Mouse (Mus musculus) layer of hippocampus, adult 11-12 months (tissue): ENCODE measurements around the gene Cux1.
A peak's percentile ranks its signal among the peaks of the same experiment; 100 is the strongest.
"Not testable (repeated sequence)": the region's sequence is repeated elsewhere in the genome, so short reads cannot be mapped to it uniquely, and the experiment has no call there.

Source experiments
- DNase-seq: peaks from one replicate; pipeline ENCODE4 v3.0.0; 2022; ENCODE audit warnings: low spot score

Cux1 gene

GRCm38 (mm10) chr5:136474086-136474485 lies 93.2 kb downstream of the Cux1 start:
- no peak for DNase-seq

- DNase-seq = no peak
Observed at GRCm38 (mm10) chr5:136473337-136473736, 94.0 kb downstream of the Cux1 start.

GRCm38 (mm10) chr5:136472846-136473245 lies 94.4 kb downstream of the Cux1 start:
- no peak for DNase-seq

DNA sequence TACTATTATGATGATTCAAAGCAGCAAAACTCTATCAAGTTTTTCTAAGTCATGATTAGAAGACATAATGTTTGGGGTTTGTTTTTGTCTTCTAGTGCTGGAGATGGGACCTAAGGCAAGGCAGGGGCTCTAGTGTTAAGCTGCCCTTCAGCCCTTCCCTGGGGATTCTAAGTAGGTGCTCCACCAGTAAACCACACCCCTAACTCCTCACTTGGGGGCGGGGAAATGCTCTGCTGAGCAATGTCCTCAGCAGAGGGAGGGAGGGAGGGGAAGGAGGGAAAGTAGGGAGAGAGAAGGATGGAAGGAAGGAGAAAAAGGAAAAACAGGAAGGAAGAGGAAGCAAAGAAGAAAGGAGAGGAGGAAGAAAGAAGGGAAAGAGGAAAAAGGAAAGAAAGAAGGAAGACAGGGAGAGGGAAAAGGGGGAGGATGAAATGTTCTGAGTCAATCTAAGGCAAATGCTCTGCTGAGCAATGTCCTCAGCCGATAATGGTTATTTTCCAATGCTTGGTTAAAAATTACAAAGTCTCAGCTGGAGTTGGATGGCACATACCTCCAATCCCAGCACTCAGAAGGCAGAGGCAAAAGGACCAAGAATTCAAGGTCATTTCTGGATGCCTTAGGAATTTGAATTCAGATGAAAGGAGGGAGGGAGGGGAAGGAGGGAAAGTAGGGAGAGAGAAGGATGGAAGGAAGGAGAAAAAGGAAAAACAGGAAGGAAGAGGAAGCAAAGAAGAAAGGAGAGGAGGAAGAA lies 96.1 kb downstream of the Cux1 start:
- not testable (repeated sequence) for DNase-seq

GRCm38 (mm10) chr5:136469301-136469700 lies 98.0 kb downstream of the Cux1 start:
- no peak for DNase-seq

GRCm38 (mm10) chr5:136467360-136467999 lies 99.8 kb downstream of the Cux1 start:
- no peak for DNase-seq

GRCm38 (mm10) chr5:136465770-136466406 lies 101.4 kb downstream of the Cux1 start:
- DNase-seq = no peak

- no peak for DNase-seq
Observed at GRCm38 (mm10) chr5:136465366-136465765, 101.9 kb downstream of the Cux1 start.

GRCm38 (mm10) chr5:136464849-136465248 lies 102.4 kb downstream of the Cux1 start:
- no peak for DNase-seq

DNA sequence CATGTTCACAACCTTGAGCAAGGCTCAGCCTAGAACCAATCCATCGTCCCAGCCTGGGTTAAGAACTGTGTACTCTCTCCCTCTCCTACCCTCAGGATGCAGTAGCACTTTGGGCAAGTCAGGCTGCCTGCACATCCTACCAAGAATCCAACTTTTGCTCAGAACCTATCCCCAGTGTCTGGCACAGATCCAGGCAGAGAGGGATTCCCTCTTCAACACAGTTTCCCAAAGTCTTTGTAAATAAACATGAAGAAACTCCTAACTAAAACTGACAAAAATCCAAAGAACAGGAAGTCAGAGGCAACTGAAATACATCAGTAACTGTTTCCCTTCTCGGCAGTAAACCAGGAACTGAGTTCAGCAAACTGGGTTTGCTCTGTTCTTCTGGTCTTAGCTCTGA lies 103.2 kb downstream of the Cux1 start:
- DNase-seq = no peak

DNA sequence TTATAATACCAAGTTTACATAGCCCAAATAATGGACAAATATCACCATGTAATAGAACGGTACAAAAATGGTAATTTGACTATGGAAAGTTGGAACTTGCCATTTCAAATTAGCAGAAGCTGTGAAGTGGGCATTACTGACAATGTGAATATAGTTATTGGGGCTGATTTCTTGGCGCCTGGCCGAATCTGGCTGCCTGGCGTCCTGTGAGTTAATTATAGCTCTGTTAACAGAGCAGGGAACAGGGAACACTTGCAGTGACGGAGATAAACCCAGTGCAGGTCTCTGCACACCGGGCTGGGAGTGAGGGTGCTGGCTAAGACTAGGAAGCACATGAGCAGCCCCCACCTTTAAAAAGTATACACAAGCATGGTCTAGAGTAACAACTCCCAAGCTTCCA lies 104.7 kb downstream of the Cux1 start:
- DNase-seq = no peak

DNA sequence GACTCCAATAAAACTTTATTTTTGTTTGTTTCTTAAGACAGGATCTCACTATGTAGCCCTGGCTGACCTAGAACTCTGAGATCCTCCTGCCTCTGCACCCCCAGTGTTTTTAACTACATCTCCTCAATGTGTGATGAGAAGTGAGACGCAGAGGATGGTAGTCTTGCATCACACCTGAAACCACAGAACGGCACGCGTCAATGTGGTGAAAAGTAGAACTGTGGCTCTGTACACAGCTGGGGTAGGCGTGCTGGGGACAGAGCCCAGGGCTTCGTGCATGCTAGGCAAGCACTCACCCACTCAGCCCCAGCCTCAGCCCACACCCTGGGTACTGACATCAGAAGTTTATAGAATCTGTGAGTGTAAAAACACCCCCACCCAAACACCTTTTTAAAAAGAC lies 107.4 kb downstream of the Cux1 start:
- DNase-seq = no peak

DNA sequence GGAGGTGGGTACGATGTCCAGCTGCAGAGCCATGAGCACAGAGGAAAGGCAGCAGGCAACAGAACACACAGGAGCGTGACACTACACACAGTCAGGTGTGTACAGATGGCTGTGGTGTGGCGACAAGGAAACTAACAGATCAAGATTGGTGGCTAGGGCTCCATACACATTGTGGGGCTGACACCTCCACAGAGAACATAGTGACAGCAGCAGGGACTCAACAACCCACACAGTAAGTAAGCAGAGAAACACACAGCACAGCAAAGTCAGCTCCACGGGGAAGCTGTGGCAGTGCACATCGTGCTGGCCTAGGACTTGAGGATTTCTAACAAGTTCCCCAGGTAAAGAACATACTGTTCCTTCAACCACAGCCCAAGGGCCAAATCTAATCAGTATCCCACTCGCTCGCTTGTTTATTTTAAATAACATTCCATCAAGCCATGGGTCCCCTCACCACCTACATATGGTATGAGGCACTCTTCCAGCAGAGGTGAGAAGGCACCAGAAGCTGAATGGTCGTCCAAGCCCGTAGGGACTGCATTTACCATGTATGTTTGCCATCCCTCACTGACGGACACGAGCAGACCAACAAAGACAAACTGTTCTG lies 108.3 kb downstream of the Cux1 start:
- DNase-seq = no peak

- DNase-seq = peak; percentile 36
Observed at GRCm38 (mm10) chr5:136458102-136458863, 109.0 kb downstream of the Cux1 start.

GRCm38 (mm10) chr5:136456395-136456794 lies 110.9 kb downstream of the Cux1 start:
- no peak for DNase-seq

DNA sequence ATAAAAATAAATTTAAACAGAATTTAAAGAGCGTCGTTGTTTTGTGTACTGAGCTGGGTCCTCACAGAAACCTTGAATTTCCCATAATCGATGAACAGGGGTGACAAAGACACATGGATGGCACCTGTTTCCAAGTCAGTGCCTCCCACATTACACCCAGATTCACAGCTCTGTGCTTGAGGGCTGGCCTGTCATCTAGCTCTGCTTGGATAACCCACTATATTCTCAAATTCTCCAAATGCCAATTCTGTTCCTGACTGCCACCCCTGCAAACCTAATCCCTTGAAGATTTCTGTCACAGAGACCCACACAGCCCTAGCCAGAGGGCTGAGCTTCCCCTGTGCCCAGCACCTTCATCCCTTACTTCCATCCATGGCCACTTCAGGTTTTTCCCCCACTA lies 114.6 kb downstream of the Cux1 start:
- DNase-seq = no peak

DNA sequence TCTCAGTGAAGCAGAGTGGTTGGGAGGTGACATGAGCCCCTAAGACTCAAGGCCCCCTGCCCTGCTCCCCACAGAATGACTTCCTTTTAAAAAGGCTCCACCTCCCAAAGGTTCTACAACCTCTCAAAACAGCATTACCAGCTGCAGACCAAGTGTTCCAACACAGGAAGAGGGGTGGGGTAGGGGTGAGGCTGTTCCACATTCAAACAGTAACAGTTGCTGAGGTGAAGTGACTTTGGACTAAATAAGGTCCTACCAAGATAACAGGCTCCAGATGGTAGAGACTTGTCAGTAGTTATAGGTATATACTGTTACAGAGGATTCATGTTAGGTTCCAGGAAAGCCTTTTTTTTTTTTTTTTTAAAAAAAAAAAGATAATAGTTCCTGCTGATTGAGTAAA lies 117.5 kb downstream of the Cux1 start:
- DNase-seq = no peak

GRCm38 (mm10) chr5:136445967-136446366 lies 121.3 kb downstream of the Cux1 start:
- DNase-seq = no peak

DNA sequence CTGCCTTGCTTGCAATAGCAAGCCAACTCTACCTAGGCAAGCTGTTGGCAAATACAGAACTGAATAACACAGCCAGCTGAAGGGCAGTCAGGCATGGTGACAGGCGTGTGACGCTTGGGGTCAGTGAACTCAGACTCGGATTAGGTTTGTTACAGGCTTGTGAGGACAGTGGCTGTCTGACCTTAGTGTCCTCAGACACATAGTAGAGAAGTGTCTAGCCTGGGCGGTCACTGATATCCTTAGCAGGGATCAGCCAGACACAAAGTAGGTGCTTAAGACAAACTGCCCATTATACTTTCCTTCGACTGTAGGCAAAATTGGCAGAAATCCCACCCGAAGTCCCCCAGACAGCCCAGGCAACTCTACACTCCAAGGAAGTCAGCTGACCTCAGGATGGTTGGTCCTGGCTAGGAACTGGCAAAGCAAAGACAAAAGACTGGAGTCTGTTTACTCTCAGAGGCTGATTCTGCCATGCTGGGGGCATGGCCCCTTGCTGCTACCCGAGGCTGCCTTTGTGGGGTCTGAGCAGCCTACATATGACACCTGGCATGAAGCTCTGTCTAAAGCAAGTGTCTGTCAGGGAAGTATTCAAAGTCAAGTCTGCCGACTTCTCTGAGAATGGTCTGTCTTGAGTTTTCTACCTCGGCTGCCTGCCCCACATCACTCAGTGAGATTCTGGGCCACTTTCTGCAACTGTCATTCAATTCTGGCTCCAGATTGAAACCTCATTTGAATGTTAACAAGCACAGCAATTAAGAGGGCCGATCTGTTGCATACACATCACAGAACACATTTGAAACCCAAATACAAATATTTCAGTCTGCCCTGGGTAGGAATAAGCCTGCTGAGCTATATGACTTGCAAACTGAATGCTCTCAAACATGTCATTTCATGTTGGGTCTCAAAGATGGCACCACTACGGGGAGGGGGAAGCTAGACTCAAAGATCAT lies 124.8 kb downstream of the Cux1 start:
- no peak for DNase-seq

GRCm38 (mm10) chr5:136429647-136430046 lies 137.6 kb downstream of the Cux1 start:
- DNase-seq = no peak

- no peak for DNase-seq
Observed at GRCm38 (mm10) chr5:136428498-136429060, 138.7 kb downstream of the Cux1 start.
